Mouse (Mus musculus) thymus, postnatal 25 days (tissue): ENCODE measurements around the gene Znrf2.

Experiments used
- DNase-seq: peaks from one replicate; pipeline ENCODE4 v3.0.0; 2022

Znrf2 gene

GRCm38 (mm10) chr6:54816388-54817065, at the start of gene Znrf2:
TSS of gene Znrf2 (plus strand) at chr6:54816916.
- DNase-seq: peak; percentile 94

GRCm38 (mm10) chr6:54767746-54768145, 49.0 kb upstream of the Znrf2 start:
- no peak for DNase-seq

- DNase-seq: no peak
Observed at GRCm38 (mm10) chr6:54770766-54771165, 46.0 kb upstream of the Znrf2 start.

GRCm38 (mm10) chr6:54771171-54771570, 45.5 kb upstream of the Znrf2 start:
- DNase-seq: no peak

GRCm38 (mm10) chr6:54772078-54772477, 44.6 kb upstream of the Znrf2 start:
- DNase-seq: no peak

GRCm38 (mm10) chr6:54775739-54776138, 41.0 kb upstream of the Znrf2 start:
- no peak for DNase-seq

- DNase-seq: no peak
Observed at GRCm38 (mm10) chr6:54777661-54778060, 39.1 kb upstream of the Znrf2 start.

- DNase-seq: no peak
Observed at GRCm38 (mm10) chr6:54779968-54780367, 36.7 kb upstream of the Znrf2 start.

- no peak for DNase-seq
Observed at GRCm38 (mm10) chr6:54780569-54781304, 36.0 kb upstream of the Znrf2 start.

- no peak for DNase-seq
Observed at GRCm38 (mm10) chr6:54781881-54782280, 34.8 kb upstream of the Znrf2 start.

- DNase-seq: peak; percentile 69
Observed at GRCm38 (mm10) chr6:54785098-54785730, 31.5 kb upstream of the Znrf2 start.

- no peak for DNase-seq
Observed at GRCm38 (mm10) chr6:54786766-54787165, 29.9 kb upstream of the Znrf2 start.

GRCm38 (mm10) chr6:54788493-54788892, 28.2 kb upstream of the Znrf2 start:
- no peak for DNase-seq

- DNase-seq: no peak
Observed at GRCm38 (mm10) chr6:54789139-54789538, 27.6 kb upstream of the Znrf2 start.

- DNase-seq: no peak
Observed at GRCm38 (mm10) chr6:54790071-54790470, 26.6 kb upstream of the Znrf2 start.

GRCm38 (mm10) chr6:54793853-54794252, 22.9 kb upstream of the Znrf2 start:
- DNase-seq: no peak

- DNase-seq: no peak
Observed at GRCm38 (mm10) chr6:54794372-54794771, 22.3 kb upstream of the Znrf2 start.

- no peak for DNase-seq
Observed at GRCm38 (mm10) chr6:54794991-54795390, 21.7 kb upstream of the Znrf2 start.

- no peak for DNase-seq
Observed at GRCm38 (mm10) chr6:54795971-54796370, 20.7 kb upstream of the Znrf2 start.

GRCm38 (mm10) chr6:54802348-54802747, 14.4 kb upstream of the Znrf2 start:
- DNase-seq: no peak

GRCm38 (mm10) chr6:54804066-54804864, 12.5 kb upstream of the Znrf2 start:
- DNase-seq: peak; percentile 61

- DNase-seq: no peak
Observed at GRCm38 (mm10) chr6:54805779-54806178, 10.9 kb upstream of the Znrf2 start.
